Mouse (Mus musculus): ENCODE results near the gene Coq9. TPM values are rescaled to one million over a fixed set of nuclear protein-coding genes. Genes with fewer than 3 reads are reported as not detected.

Gene Coq9
- total RNA-seq, 1 experiment = 42.9 TPM

- peaks cover 0 to 20% of the 10 kb centered on the region in 2 experiments; a peak in 2 of 4 replicates for H3K4me1 ChIP-seq (ENCODE audit: control insufficient read depth in 2 of 2, insufficient read depth in 2 of 2, low read length in 2 of 2, poor library complexity in 1 of 2)
- H3K4me3 ChIP-seq (ENCODE audit: insufficient read depth in 1 of 2, low read depth in 1 of 2, low read length in 2 of 2, poor library complexity in 1 of 2, severe bottlenecking in 1 of 2) = no peak overlapping the region
- no peak for DNase-seq (ENCODE audit: low read depth, low spot score)
- TF ChIP-seq ZNF384 (IDR thresholded peaks at IDR 0.05; ENCODE audit: low read depth, low read length) (no peak), MAFK (IDR thresholded peaks at IDR 0.05; ENCODE audit: insufficient read depth, low read depth, low read length) (no peak), ZC3H11A (IDR thresholded peaks at IDR 0.05; ENCODE audit: borderline replicate concordance, low read depth, low read length) (no peak), HCFC1 (IDR thresholded peaks at IDR 0.05; ENCODE audit: borderline replicate concordance, insufficient read depth, low read length) (no peak), CHD2 (IDR thresholded peaks at IDR 0.05; ENCODE audit: low read depth, low read length) (no peak)
- H3K27ac ChIP-seq (ENCODE audit: insufficient read depth, low read depth, low read length, poor library complexity, severe bottlenecking) = no peak overlapping the region
- no peak overlapping the region for H3K9ac ChIP-seq (ENCODE audit: insufficient read depth, low read depth, low read length, poor library complexity, severe bottlenecking)
- no peaks in the 10 kb centered on the region for H3K9me3 ChIP-seq (ENCODE audit: control insufficient read depth, insufficient read depth, low read depth, low read length)
- in situ Hi-C loops (cut with MboI; ENCODE audit: low sequenced_read_pairs in 2 of 2, unreplicated experiment in 2 of 2) = no loop called here
- peaks cover 53% of the 10 kb centered on the region for H3K36me3 ChIP-seq (ENCODE audit: control insufficient read depth, insufficient read depth, low read length, poor library complexity, severe bottlenecking)
Measured at GRCm38 (mm10) chr8:94863897-94864673, 26.0 kb downstream of the Coq9 start.

- TF ChIP-seq MAFK (IDR thresholded peaks at IDR 0.05; ENCODE audit: insufficient read depth, low read depth, low read length) (no peak), ZNF384 (IDR thresholded peaks at IDR 0.05; ENCODE audit: low read depth, low read length) (no peak)
- Histone ChIP-seq H3K4me1 (ENCODE audit: control insufficient read depth in 2 of 2, insufficient read depth in 2 of 2, low read length in 2 of 2, poor library complexity in 1 of 2) (peaks cover 0 to 16% of the 10 kb centered on the region in 2 experiments; a peak in 2 of 4 replicates), H3K4me3 (ENCODE audit: insufficient read depth in 1 of 2, low read depth in 1 of 2, low read length in 2 of 2, poor library complexity in 1 of 2, severe bottlenecking in 1 of 2) (no peak overlapping the region), H3K36me3 (ENCODE audit: control insufficient read depth, insufficient read depth, low read length, poor library complexity, severe bottlenecking) (peaks cover 50% of the 10 kb centered on the region), H3K27ac (ENCODE audit: insufficient read depth, low read depth, low read length, poor library complexity, severe bottlenecking) (no peak overlapping the region), H3K9ac (ENCODE audit: insufficient read depth, low read depth, low read length, poor library complexity, severe bottlenecking) (no peak overlapping the region), H3K9me3 (ENCODE audit: control insufficient read depth, insufficient read depth, low read depth, low read length) (no peaks in the 10 kb centered on the region)
- in situ Hi-C loops (cut with MboI; ENCODE audit: low sequenced_read_pairs in 2 of 2, unreplicated experiment in 2 of 2) = no loop called here
- DNase-seq (ENCODE audit: low read depth, low spot score) = no peak
Measured at GRCm38 (mm10) chr8:94865292-94865691, 27.2 kb downstream of the Coq9 start.

- in situ Hi-C loops (cut with MboI; ENCODE audit: low sequenced_read_pairs in 2 of 2, unreplicated experiment in 2 of 2) = no loop called here
- Histone ChIP-seq H3K9me3 (ENCODE audit: control insufficient read depth, insufficient read depth, low read depth, low read length) (no peaks in the 10 kb centered on the region), H3K27ac (ENCODE audit: insufficient read depth, low read depth, low read length, poor library complexity, severe bottlenecking) (no peak overlapping the region), H3K4me3 (ENCODE audit: insufficient read depth in 1 of 2, low read depth in 1 of 2, low read length in 2 of 2, poor library complexity in 1 of 2, severe bottlenecking in 1 of 2) (no peak overlapping the region), H3K4me1 (ENCODE audit: control insufficient read depth in 2 of 2, insufficient read depth in 2 of 2, low read length in 2 of 2, poor library complexity in 1 of 2) (peaks cover 0 to 20% of the 10 kb centered on the region in 2 experiments; a peak in 1 of 4 replicates), H3K9ac (ENCODE audit: insufficient read depth, low read depth, low read length, poor library complexity, severe bottlenecking) (no peak overlapping the region), H3K36me3 (ENCODE audit: control insufficient read depth, insufficient read depth, low read length, poor library complexity, severe bottlenecking) (peaks cover 39% of the 10 kb centered on the region)
- DNase-seq (ENCODE audit: low read depth, low spot score) = no peak
- TF ChIP-seq MAFK (IDR thresholded peaks at IDR 0.05; ENCODE audit: insufficient read depth, low read depth, low read length) (no peak), HCFC1 (IDR thresholded peaks at IDR 0.05; ENCODE audit: borderline replicate concordance, insufficient read depth, low read length) (no peak), ZC3H11A (IDR thresholded peaks at IDR 0.05; ENCODE audit: borderline replicate concordance, low read depth, low read length) (no peak), ZNF384 (IDR thresholded peaks at IDR 0.05; ENCODE audit: low read depth, low read length) (no peak), CHD2 (IDR thresholded peaks at IDR 0.05; ENCODE audit: low read depth, low read length) (no peak)
Measured at GRCm38 (mm10) chr8:94866921-94867320, 28.8 kb downstream of the Coq9 start.

GRCm38 (mm10) chr8:94869146-94869545 is 31.0 kb downstream of the Coq9 start:
- no peak overlapping the region for H3K27ac ChIP-seq (ENCODE audit: insufficient read depth, low read depth, low read length, poor library complexity, severe bottlenecking)
- TF ChIP-seq ZC3H11A (IDR thresholded peaks at IDR 0.05; ENCODE audit: borderline replicate concordance, low read depth, low read length) = no peak
- TF ChIP-seq HCFC1 (IDR thresholded peaks at IDR 0.05; ENCODE audit: borderline replicate concordance, insufficient read depth, low read length) = no peak
- no peak for TF ChIP-seq ZNF384 (IDR thresholded peaks at IDR 0.05; ENCODE audit: low read depth, low read length)
- no peak for TF ChIP-seq MAFK (IDR thresholded peaks at IDR 0.05; ENCODE audit: insufficient read depth, low read depth, low read length)
- no peak for TF ChIP-seq CHD2 (IDR thresholded peaks at IDR 0.05; ENCODE audit: low read depth, low read length)
- in situ Hi-C loops (cut with MboI; ENCODE audit: low sequenced_read_pairs in 2 of 2, unreplicated experiment in 2 of 2) = no loop called here
- peaks cover 23% of the 10 kb centered on the region for H3K36me3 ChIP-seq (ENCODE audit: control insufficient read depth, insufficient read depth, low read length, poor library complexity, severe bottlenecking)
- no peak overlapping the region for H3K9ac ChIP-seq (ENCODE audit: insufficient read depth, low read depth, low read length, poor library complexity, severe bottlenecking)
- no peak overlapping the region for H3K4me3 ChIP-seq (ENCODE audit: insufficient read depth in 1 of 2, low read depth in 1 of 2, low read length in 2 of 2, poor library complexity in 1 of 2, severe bottlenecking in 1 of 2)
- no peaks in the 10 kb centered on the region for H3K9me3 ChIP-seq (ENCODE audit: control insufficient read depth, insufficient read depth, low read depth, low read length)
- DNase-seq (ENCODE audit: low read depth, low spot score) = no peak
- peaks cover 0 to 16% of the 10 kb centered on the region in 2 experiments; a peak in 1 of 4 replicates for H3K4me1 ChIP-seq (ENCODE audit: control insufficient read depth in 2 of 2, insufficient read depth in 2 of 2, low read length in 2 of 2, poor library complexity in 1 of 2)

Measured in ES-E14 (cell line).